Mouse (Mus musculus) CD4-positive, CD25-positive, alpha-beta regulatory T cell (primary cell): Measurements from ENCODE around the gene Ddn. TPM values are rescaled to one million over a fixed set of nuclear protein-coding genes. Genes with fewer than 3 reads are reported as not detected.

Source experiments
- polyA plus RNA-seq: library from polyadenylated mRNA; unstranded; fragments of 100-300 nt; shearing (Covaris generic); gene quantifications from one replicate; pipeline ENCODE4 v1.2.1, GENCODE M21; 2017

Ddn gene
- polyA plus RNA-seq, result not detected

GRCm38 (mm10) chr15:98809390-98809789, at the start of gene Ddn:
TSS of gene Ddn (minus strand) at chr15:98809490.

GRCm38 (mm10) chr15:98830736-98831683, 21.7 kb upstream of the Ddn start, which contains the start of gene Prkag1:
TSS of gene Prkag1 (minus strand) at chr15:98831521.

GRCm38 (mm10) chr15:98789661-98790535, 19.4 kb downstream of the Ddn start, which contains the start of gene Wnt1:
TSS of gene Wnt1 (plus strand) at chr15:98789857.

DNA sequence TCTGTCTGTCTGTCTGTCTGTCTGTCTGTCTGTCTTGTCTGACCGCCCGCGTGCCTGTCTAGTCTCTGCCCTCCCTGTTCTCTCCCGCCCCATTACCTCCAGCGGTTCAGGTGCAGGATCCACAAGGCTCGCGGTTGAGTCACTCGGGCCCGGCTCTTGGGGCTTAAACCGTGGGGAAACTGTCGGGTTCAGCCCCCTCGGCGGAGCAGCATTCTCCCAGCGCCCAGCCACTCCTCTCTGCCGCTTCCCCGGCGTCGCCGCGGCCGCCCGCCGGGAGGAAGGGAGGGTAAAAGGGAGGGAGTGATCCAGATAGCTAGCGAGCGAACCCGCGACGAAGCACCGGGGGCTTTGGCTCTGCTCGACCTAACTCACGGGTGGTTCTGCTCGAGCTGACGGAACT, 31.5 kb downstream of the Ddn start, which contains the start of gene Wnt10b:
Gene Wnt10b (minus strand): TSS at position 389 of the 400 bp plus-strand sequence.

GRCm38 (mm10) chr15:98762670-98763529, 46.4 kb downstream of the Ddn start, which contains the start of gene Arf3:
TSS of gene Arf3 (minus strand) at chr15:98763214.

Other genes with a start within 250 kb of the Ddn start
- gene Ccnt1, start 238.6 kb downstream of the Ddn start, polyA plus RNA-seq, result 64.4 TPM
- not detected for gene 4930415O20Rik, start 238.5 kb downstream of the Ddn start, polyA plus RNA-seq
- 5.2 TPM for gene Adcy6, start 199.4 kb downstream of the Ddn start, polyA plus RNA-seq
- 0.71 TPM for gene Cacnb3, start 178.7 kb downstream of the Ddn start, polyA plus RNA-seq
- 21.9 TPM for gene Ddx23, start 146.6 kb downstream of the Ddn start, polyA plus RNA-seq
- 0.87 TPM for gene Rnd1, start 132.0 kb downstream of the Ddn start, polyA plus RNA-seq
- gene Ccdc65, start 101.3 kb downstream of the Ddn start, polyA plus RNA-seq, result not detected
- 0.74 TPM for gene Fkbp11, start 81.3 kb downstream of the Ddn start, polyA plus RNA-seq
- gene Arf3, start 46.3 kb downstream of the Ddn start, polyA plus RNA-seq, result 148 TPM
- gene Wnt10b, start 31.3 kb downstream of the Ddn start, polyA plus RNA-seq, result 0.20 TPM
- not detected for gene Wnt1, start 19.6 kb downstream of the Ddn start, polyA plus RNA-seq
- gene Prkag1, start 22.0 kb upstream of the Ddn start, polyA plus RNA-seq, result 129 TPM
- 31.2 TPM for gene Kmt2d, start 61.7 kb upstream of the Ddn start, polyA plus RNA-seq
- gene Rhebl1, start 85.0 kb upstream of the Ddn start, polyA plus RNA-seq, result 17.2 TPM
- not detected for gene Dhh, start 89.0 kb upstream of the Ddn start, polyA plus RNA-seq
- 70.7 TPM for gene Lmbr1l, start 108.7 kb upstream of the Ddn start, polyA plus RNA-seq
- 434 TPM for gene Tuba1b, start 125.1 kb upstream of the Ddn start, polyA plus RNA-seq
- gene Gm49450, start 144.1 kb upstream of the Ddn start, polyA plus RNA-seq, result not detected
- gene Tuba1a, start 144.2 kb upstream of the Ddn start, polyA plus RNA-seq, result 182 TPM
- gene Tuba1c, start 220.4 kb upstream of the Ddn start, polyA plus RNA-seq, result 49.3 TPM
- not detected for gene Prph, start 245.7 kb upstream of the Ddn start, polyA plus RNA-seq